Mouse (Mus musculus): ENCODE results near the gene Cfap61. TPM values are rescaled to one million over a fixed set of nuclear protein-coding genes. Genes with fewer than 3 reads are reported as not detected.
A peak's percentile ranks its signal among the peaks of the same experiment; 100 is the strongest.

Cfap61 gene
- polyA plus RNA-seq, 1 experiment from 2014 or later: 2.9 TPM

DNA sequence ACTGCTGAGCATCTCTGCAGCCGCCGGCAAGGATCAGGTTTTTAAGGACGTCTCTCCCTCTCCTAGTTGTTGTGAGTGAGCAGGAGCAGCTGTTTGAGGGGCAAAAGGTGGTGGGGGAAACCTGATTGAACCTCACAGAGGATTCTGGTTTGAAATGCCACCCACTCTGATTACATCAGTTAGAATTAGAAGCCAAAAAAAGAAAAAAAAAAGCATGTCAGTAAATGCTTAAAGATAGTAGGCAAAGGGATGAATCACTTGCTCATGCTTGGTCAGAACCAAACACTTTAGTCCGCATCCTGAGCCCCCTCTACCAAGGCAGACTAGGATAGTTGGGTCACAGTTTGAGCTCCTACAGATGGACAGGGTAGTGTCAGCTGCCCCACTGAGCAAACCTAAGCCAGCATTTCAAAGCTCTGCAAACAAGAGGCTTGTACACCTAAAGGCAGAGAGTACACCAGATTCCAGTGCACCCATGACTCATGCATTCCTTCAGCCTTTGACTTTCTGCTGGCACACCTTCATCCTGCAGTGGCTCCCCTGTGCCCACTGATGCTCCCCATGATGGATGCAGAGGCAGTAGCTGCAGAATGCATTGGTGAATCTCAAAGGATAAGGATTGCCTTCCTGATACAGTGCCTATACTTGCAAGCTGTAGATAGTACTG is 312.0 kb downstream of the Cfap61 start:
- H3K9me3 ChIP-seq: no peaks in the 10 kb centered on the region
- H3K4me1 ChIP-seq (replicated peaks): no peaks in the 10 kb centered on the region
- 83% methylated on average over 4 of the region's 4 CpGs for WGBS
- no peak overlapping the region for H3K9ac ChIP-seq
- no peak overlapping the region for H3K27ac ChIP-seq (replicated peaks)
- ATAC-seq (ENCODE audit: low FRiP score, low read depth): no peak
- no peaks in the 10 kb centered on the region for H3K27me3 ChIP-seq
- no peak overlapping the region for H3K4me3 ChIP-seq
- H3K36me3 ChIP-seq: no peaks in the 10 kb centered on the region
- no peak overlapping the region for H3K4me2 ChIP-seq

DNA sequence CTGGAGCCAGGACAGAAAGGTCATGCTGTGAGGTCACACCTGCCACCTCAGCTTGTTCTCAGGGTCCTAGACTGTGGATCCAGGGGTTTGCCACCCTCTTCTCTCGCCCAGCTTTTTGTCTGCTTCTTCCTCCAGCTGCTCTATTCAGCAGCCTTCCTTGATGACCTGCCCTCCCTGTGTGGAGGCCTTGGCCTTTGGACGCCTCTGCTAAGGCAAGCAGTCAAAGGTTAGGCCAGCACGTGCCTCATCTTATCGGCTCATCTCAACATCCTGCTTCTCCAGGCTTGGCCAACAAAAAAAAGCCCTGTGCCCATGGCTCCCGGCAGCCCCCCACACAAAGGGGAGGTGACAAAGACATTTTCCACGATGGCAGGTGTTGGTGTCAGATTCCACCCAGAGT is 313.0 kb downstream of the Cfap61 start:
- Histone ChIP-seq H3K9me3 (no peaks in the 10 kb centered on the region), H3K9ac (no peak overlapping the region), H3K4me3 (no peak overlapping the region), H3K4me1 (replicated peaks) (no peaks in the 10 kb centered on the region), H3K4me2 (no peak overlapping the region), H3K36me3 (no peaks in the 10 kb centered on the region), H3K27ac (replicated peaks) (no peak overlapping the region), H3K27me3 (no peaks in the 10 kb centered on the region)
- WGBS: 42% methylated on average over 6 of the region's 6 CpGs
- no peak for ATAC-seq (ENCODE audit: low FRiP score, low read depth)

DNA sequence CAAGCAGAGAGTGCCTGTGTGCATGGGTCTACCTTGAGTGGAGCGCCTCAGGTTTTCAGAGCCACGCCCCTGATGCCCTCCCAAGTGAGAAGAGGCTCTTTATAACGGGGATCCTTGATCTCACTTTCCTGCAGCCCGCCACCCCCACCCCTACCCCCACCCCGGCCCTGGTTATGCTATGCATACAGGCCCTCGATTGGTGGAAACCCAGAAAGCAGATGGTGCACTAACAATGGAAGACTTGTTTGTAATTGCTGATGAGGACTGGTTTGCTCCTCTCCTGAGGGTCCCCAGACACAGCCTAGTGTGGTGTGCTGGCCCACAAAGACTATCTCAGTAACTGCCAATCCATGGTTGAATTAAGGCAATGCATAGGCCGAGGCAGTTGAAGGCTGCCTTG is 314.4 kb downstream of the Cfap61 start:
- Histone ChIP-seq H3K9ac (no peak overlapping the region), H3K4me3 (no peak overlapping the region), H3K9me3 (no peaks in the 10 kb centered on the region), H3K27me3 (no peaks in the 10 kb centered on the region), H3K4me1 (replicated peaks) (no peaks in the 10 kb centered on the region), H3K4me2 (no peak overlapping the region), H3K27ac (replicated peaks) (no peak overlapping the region), H3K36me3 (no peaks in the 10 kb centered on the region)
- ATAC-seq (ENCODE audit: low FRiP score, low read depth): no peak
- 58% methylated on average over 7 of the region's 7 CpGs for WGBS

DNA sequence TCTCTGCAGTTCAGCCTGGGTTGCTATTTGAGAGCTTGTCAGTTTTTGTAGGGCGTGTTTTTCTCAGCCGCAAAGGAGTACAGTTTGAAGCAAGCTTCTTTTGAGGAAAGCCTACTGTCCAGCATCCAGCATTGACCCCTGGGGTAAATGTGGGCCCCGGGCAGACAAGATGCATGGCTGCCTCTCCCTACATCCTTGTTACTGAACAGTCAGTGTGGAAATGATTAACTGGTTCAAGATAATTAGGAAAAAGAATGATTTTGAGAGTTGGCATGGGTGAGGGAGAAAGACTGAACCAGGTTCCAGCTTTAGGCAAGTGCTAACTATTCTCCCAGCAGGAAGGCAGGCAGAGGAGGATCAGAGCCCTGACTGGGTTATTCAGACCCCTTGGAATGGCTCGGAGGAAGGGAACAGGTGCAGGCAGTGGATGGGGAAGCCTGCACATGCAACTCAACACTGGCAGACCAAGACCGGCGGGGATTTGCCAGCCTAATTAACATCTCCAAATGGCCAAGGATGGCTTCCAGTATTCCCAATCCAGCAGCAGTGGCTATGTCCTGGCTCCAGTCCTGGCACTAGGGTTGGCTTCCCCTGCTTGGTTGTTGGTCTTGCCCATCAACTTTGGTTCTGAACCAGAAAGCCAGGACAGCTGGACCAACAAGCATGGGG is 315.8 kb downstream of the Cfap61 start:
- peak; percentile 52 for ATAC-seq (ENCODE audit: low FRiP score, low read depth)
- Histone ChIP-seq H3K4me3 (no peak overlapping the region), H3K9ac (no peak overlapping the region), H3K4me2 (no peak overlapping the region), H3K9me3 (no peaks in the 10 kb centered on the region; the same call in 1 of the 2 replicates), H3K4me1 (replicated peaks) (no peaks in the 10 kb centered on the region), H3K27ac (replicated peaks) (no peak overlapping the region), H3K27me3 (no peaks in the 10 kb centered on the region), H3K36me3 (no peaks in the 10 kb centered on the region)
- 59% methylated on average over 6 of the region's 6 CpGs for WGBS

DNA sequence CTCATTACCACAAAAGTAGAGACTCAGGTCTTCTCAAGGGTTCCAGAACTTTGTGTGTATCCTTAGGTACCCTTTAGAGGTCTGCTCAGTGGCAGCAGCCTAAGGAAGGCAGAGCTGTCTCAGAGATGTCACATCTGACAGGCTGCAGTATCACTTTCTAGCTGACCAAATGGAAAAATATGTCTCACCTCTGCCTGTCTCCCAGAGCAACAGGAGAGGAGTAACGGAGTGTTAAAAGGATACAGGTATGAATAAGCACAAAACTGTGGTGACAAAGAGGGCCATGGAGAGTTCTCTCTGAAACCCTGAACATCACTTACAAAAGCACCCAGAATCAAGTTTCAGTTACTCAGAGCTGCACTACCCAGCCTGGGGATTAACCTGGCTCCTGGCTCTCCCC is 319.8 kb downstream of the Cfap61 start:
- Histone ChIP-seq H3K27ac (replicated peaks) (no peak overlapping the region), H3K4me2 (no peak overlapping the region)
- no peak for ATAC-seq (ENCODE audit: low FRiP score, low read depth)

DNA sequence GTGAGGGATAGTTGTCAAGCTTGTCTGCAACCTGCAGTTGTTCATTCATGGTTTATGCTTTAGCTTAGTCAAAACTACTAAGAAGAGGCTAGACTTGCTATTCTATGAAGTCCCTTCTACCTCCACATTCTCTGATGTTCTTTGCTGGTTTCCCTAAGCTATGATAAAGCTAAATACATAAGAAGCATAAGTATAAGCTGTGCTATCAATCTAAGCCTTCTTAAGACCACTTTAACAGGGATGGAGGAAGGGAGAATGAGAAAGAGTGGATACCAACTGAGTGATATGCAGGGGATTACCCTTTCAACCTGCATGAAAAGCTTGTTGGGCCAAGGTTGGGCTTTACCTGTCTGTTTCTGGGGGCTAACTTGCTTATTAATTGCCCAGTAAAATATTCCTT is 321.1 kb downstream of the Cfap61 start:
- Histone ChIP-seq H3K4me2 (no peak overlapping the region), H3K9me3 (no peaks in the 10 kb centered on the region; the same call in 1 of the 2 replicates)
- ATAC-seq (ENCODE audit: low FRiP score, low read depth): no peak

More for the DNA sequence above, 319.8 kb downstream of the Cfap61 start:
- Histone ChIP-seq H3K9me3 (no peaks in the 10 kb centered on the region; the same call in 1 of the 2 replicates), H3K4me3 (no peak overlapping the region), H3K4me1 (replicated peaks) (peaks cover 20% of the 10 kb centered on the region), H3K27me3 (no peaks in the 10 kb centered on the region), H3K36me3 (no peaks in the 10 kb centered on the region), H3K9ac (no peak overlapping the region)
- WGBS: 92% methylated on average over 1 of the region's 1 CpGs

DNA sequence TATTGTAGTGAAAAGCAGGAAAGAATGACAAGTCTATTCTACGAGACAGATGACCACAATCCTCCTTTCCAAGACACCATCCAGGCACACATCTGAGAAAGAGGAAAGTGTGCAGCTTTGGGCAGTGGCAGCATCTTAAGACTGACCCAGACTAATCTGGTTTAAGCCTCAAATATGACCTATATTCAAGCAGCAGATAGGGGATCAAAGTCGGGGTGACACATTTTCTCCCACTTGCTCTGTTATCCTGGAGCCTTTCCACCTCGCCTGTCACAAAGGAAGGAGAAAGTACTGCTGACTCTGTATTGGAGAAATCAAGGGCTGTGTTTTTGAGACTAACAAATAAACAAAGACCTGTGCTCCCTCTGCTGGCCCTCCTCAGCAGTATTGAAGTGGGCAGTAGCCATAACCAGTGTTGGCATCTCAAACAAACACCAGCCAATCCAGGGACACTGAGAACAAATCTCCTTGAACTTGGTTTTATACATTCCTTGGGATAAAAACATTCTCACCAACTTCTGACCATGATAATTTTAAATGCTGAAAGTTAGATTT is 321.8 kb downstream of the Cfap61 start:
- H3K4me1 ChIP-seq (replicated peaks): peaks cover 36% of the 10 kb centered on the region
- no peak overlapping the region for H3K4me2 ChIP-seq
- H3K9ac ChIP-seq: no peak overlapping the region
- H3K9me3 ChIP-seq: no peaks in the 10 kb centered on the region; the same call in 1 of the 2 replicates
- H3K4me3 ChIP-seq: no peak overlapping the region
- no peaks in the 10 kb centered on the region for H3K27me3 ChIP-seq
- WGBS: 60% methylated on average over 3 of the region's 3 CpGs
- 0 out of 2 replicates have a peak, but pooled peaks have one; percentile 24 for ATAC-seq (ENCODE audit: low FRiP score, low read depth)
- H3K36me3 ChIP-seq: no peaks in the 10 kb centered on the region
- H3K27ac ChIP-seq (replicated peaks): 0 out of 2 replicates have a peak overlapping the region, but pooled peaks have one; percentile 21

More for the DNA sequence above, 321.1 kb downstream of the Cfap61 start:
- Histone ChIP-seq H3K27me3 (no peaks in the 10 kb centered on the region), H3K27ac (replicated peaks) (no peak overlapping the region), H3K9ac (no peak overlapping the region), H3K36me3 (no peaks in the 10 kb centered on the region), H3K4me1 (replicated peaks) (peaks cover 29% of the 10 kb centered on the region), H3K4me3 (no peak overlapping the region)

DNA sequence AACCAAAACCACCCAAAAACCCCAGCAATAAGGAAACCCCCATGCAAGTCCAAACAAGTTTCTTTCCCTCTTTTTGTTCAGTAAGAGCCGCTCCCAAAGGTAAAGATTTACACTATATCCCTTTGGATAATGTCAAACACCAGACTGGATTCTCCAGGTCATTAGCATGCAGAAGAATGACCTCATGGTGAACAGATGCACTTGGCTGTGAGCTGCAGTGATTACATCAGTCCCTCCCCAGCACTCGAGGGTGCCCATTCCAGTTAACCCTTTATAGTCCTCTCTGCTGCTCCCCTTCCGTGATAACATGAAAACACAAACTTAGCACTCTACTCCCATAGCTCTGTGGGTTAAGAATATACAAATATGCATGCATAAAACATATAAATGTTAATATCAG is 322.5 kb downstream of the Cfap61 start:
- Histone ChIP-seq H3K36me3 (no peaks in the 10 kb centered on the region), H3K27ac (replicated peaks) (no peak overlapping the region), H3K4me3 (no peak overlapping the region), H3K27me3 (no peaks in the 10 kb centered on the region), H3K9ac (no peak overlapping the region), H3K4me2 (no peak overlapping the region), H3K4me1 (replicated peaks) (peaks cover 38% of the 10 kb centered on the region), H3K9me3 (no peaks in the 10 kb centered on the region; the same call in 1 of the 2 replicates)
- 35% methylated on average over 3 of the region's 3 CpGs for WGBS
- ATAC-seq (ENCODE audit: low FRiP score, low read depth): no peak

DNA sequence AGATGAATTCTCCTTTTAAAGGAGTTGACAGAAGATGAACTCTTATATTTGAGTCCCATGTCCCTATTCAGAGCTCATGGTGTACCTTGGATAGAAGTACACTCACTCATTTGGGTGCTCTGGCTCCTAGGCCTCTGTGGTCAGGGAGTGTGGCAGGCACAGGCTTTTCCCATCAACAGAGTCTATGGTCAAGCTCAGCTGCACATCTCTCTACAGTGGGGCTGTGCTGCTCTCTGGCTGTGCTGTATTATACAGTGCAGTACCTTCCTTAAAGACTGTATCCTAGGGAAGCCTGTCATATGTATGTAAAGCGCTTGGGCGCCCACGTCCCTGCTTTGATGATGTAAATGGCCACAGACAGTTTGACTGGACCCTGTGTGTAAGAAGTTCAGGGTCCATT is 323.0 kb downstream of the Cfap61 start:
- no peaks in the 10 kb centered on the region for H3K27me3 ChIP-seq
- H3K4me3 ChIP-seq: no peak overlapping the region
- H3K9me3 ChIP-seq: no peaks in the 10 kb centered on the region; the same call in 1 of the 2 replicates
- no peaks in the 10 kb centered on the region for H3K36me3 ChIP-seq
- peaks cover 44% of the 10 kb centered on the region for H3K4me1 ChIP-seq (replicated peaks)
- WGBS: 78% methylated on average over 3 of the region's 3 CpGs
- H3K27ac ChIP-seq (replicated peaks): no peak overlapping the region
- no peak overlapping the region for H3K9ac ChIP-seq
- ATAC-seq (ENCODE audit: low FRiP score, low read depth): no peak
- H3K4me2 ChIP-seq: no peak overlapping the region

DNA sequence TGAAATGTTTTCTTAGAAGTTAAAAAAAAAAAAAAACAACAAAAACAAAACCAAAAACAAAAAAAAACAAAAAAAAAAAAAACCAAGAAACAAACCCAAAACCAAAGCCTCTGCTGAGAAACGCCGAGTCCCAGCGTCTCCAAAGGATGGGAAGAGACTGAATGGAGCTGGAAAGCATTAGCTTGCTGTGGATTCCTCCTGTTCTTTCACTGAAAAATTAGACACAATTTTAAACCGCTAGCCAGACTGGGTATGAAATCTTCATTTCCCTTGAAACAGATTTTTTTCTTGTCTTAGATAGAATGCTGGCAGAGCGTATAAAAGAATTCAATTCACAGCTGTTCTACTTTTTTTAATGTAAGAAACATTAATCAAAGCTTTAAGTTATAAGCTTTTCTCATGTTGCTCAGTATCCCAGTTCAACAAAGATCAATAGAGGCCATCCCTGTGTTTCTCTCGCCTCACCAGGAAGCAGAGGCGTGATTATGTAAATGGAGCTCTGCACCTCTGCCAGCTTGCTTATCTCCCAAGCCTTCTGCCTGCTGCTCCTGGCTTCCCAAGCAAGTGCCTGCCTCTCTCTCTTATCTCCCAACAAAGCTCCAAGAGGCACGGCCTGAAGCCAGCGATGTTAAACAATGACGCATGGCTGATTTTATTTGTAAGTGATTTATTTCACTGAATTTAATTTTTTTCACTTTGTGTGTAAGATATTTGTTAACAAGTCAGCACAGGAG is 324.3 kb downstream of the Cfap61 start:
- Histone ChIP-seq H3K4me3 (no peak overlapping the region), H3K4me1 (replicated peaks) (peaks cover 45% of the 10 kb centered on the region), H3K27ac (replicated peaks) (peak overlapping the region; percentile 60), H3K36me3 (no peaks in the 10 kb centered on the region), H3K27me3 (peaks cover 4% of the 10 kb centered on the region; the same call in 1 of the 2 replicates), H3K4me2 (peak overlapping the region; percentile 4; the same call in 1 of the 2 replicates), H3K9ac (no peak overlapping the region), H3K9me3 (no peaks in the 10 kb centered on the region; the same call in 1 of the 2 replicates)
- ATAC-seq (ENCODE audit: low FRiP score, low read depth): peak; percentile 42; the same call in 1 of the 2 replicates
- WGBS: 16% methylated on average over 10 of the region's 10 CpGs

DNA sequence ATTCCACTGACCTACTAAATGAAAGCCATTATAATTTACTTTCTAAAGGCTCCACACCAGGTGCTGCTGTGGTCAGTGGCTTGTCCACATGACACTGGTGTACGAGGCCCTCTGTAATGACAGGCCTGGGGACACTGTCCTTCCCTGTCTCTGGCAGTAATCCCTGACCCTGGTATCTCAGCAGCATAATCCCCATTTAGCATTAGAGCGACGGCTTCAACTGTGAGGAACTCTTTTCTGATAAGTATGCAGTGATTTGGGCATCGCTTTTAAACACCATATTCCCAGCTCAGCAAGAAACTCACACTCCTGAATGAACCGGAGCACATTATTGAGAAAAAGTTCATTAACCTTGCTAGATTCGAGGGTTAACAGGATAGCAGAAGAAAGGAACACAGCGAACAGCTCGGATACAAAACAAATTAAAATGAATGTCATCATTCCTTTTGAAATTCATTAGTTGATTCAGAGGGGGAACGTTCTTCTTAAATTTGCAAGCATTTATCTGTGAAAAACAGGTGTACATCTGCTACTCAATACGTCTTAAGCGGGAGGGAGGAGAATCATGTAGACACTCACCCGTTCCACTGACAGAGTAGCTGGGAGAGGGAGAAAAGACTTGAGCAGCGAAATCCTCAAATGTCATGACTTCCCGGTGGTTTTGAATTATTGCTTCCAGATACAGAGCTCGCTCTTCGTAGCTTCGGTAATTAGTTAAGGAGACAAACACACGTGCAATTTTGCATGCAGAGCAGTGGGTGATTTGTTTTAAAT is 325.4 kb downstream of the Cfap61 start:
- Histone ChIP-seq H3K36me3 (no peaks in the 10 kb centered on the region), H3K4me2 (no peak overlapping the region), H3K27ac (replicated peaks) (peak overlapping the region; percentile 56), H3K27me3 (peaks cover 5% of the 10 kb centered on the region; the same call in 1 of the 2 replicates), H3K9ac (no peak overlapping the region), H3K4me1 (replicated peaks) (peaks cover 45% of the 10 kb centered on the region), H3K4me3 (no peak overlapping the region), H3K9me3 (no peaks in the 10 kb centered on the region; the same call in 1 of the 2 replicates)
- 30% methylated on average over 18 of the region's 18 CpGs for WGBS
- no peak for ATAC-seq (ENCODE audit: low FRiP score, low read depth)

All from hindbrain, embryonic 15.5 days (tissue).